Mouse (Mus musculus) Patski (cell line): ENCODE data around the gene Vdac1. TPM values are rescaled to one million over a fixed set of nuclear protein-coding genes. Genes with fewer than 3 reads are reported as not detected.
"Not testable (repeated sequence)": the region's sequence is repeated elsewhere in the genome, so short reads cannot be mapped to it uniquely, and the experiment has no call there.

Experiments
- ATAC-seq: fragments of 100-300 bp; one replicate; pipeline ENCODE4 v1.8.0; 2021
- CTCF ChIA-PET: fragments of 350-600 bp; sonication (Branson Sonifier 250); formaldehyde crosslinking; loops from one replicate; lab custom pipeline; 2022; ENCODE audit warnings: inconsistent platforms; lab: Charles Lee
- POLR2A ChIA-PET: fragments of 350-600 bp; sonication (Branson Sonifier 250); formaldehyde crosslinking; loops from one replicate; lab custom pipeline; 2022; ENCODE audit warnings: antibody characterized with exemption, inconsistent platforms; lab: Charles Lee
- DNase-seq: peaks from one replicate; pipeline ENCODE4 v3.0.0-alpha.2; 2011; ENCODE audit warnings: low read depth, low spot score
- H3K27me3 ChIP-seq: fragments of 371-371 bp; one replicate; pipeline ENCODE4 v1.5.1; 2021
- CTCF ChIP-seq: fragments of 100-300 bp; IDR thresholded peaks from one replicate; pipeline ENCODE4 v1.5.1; 2021
- in situ Hi-C: fragments of 300-500 bp; cut with MboI; formaldehyde crosslinking; loops from 3 replicates; pipeline ENCODE4 v1.11.1; 2018; ENCODE audit warnings: low pct_unique_long_range_greater_than_20kb, mixed read lengths
- polyA plus RNA-seq: library from polyadenylated mRNA; unstranded; gene quantifications from one replicate; pipeline ENCODE4 v1.2.3, GENCODE M21; 2021

Vdac1 gene
- polyA plus RNA-seq, 1 experiment from 2014 or later = 498 TPM

GRCm38 (mm10) chr11:52388150-52388549 lies 27.5 kb downstream of the Vdac1 start:
- ATAC-seq = no peak
- no peak for TF ChIP-seq CTCF
- in situ Hi-C loops = no loop called here
- H3K27me3 ChIP-seq = no peaks in the 10 kb centered on the region
- DNase-seq = no peak
- CTCF ChIA-PET = interaction anchor here (2.9 kb wide), 1 partner anchor 14 kb away, joined by 10 read pairs; no protein-coding TSS in a partner anchor
- POLR2A ChIA-PET = no interaction called here

- POLR2A ChIA-PET, in situ Hi-C loops, CTCF ChIA-PET, H3K27me3 ChIP-seq, DNase-seq, ATAC-seq: not testable (repeated sequence)
Measured at GRCm38 (mm10) chr11:52388979-52389378, 28.3 kb downstream of the Vdac1 start.

- ChIA-PET POLR2A (no interaction called here), CTCF (no interaction called here)
- in situ Hi-C loops = no loop called here
- ATAC-seq (no peak), DNase-seq (no peak)
- TF ChIP-seq CTCF = no peak
- H3K27me3 ChIP-seq = no peaks in the 10 kb centered on the region
Measured at GRCm38 (mm10) chr11:52389933-52390332, 29.3 kb downstream of the Vdac1 start.

- ATAC-seq (no peak), DNase-seq (no peak)
- in situ Hi-C loops = no loop called here
- H3K27me3 ChIP-seq = no peaks in the 10 kb centered on the region
- CTCF ChIA-PET = interaction anchor here (1.4 kb wide), 1 partner anchor 9 kb away, joined by 4 read pairs; no protein-coding TSS in a partner anchor
- POLR2A ChIA-PET = no interaction called here
- TF ChIP-seq CTCF = no peak
Measured at GRCm38 (mm10) chr11:52394494-52394893, 33.8 kb downstream of the Vdac1 start.

GRCm38 (mm10) chr11:52395343-52395742 lies 34.7 kb downstream of the Vdac1 start:
- CTCF ChIA-PET = interaction anchor here (2.4 kb wide), 1 partner anchor 10 kb away, joined by 11 read pairs; no protein-coding TSS in a partner anchor
- DNase-seq (no peak), ATAC-seq (no peak)
- POLR2A ChIA-PET = no interaction called here
- in situ Hi-C loops = no loop called here
- peak; percentile 51 for TF ChIP-seq CTCF
- H3K27me3 ChIP-seq = no peaks in the 10 kb centered on the region

- H3K27me3 ChIP-seq = no peaks in the 10 kb centered on the region
- DNase-seq (peak; percentile 58), ATAC-seq (peak; percentile 82)
- ChIA-PET CTCF (interaction anchor here (1.7 to 2.4 kb wide), 2 partner anchors 11 to 22 kb away, joined by 5 to 11 read pairs; no protein-coding TSS in a partner anchor), POLR2A (no interaction called here)
- TF ChIP-seq CTCF = no peak
- in situ Hi-C loops = no loop called here
Measured at GRCm38 (mm10) chr11:52395940-52396596, 35.4 kb downstream of the Vdac1 start, which contains the start of gene 9530068E07Rik. 9530068E07Rik (plus strand) TSS chr11:52396428.

- H3K27me3 ChIP-seq = no peaks in the 10 kb centered on the region
- no peak for DNase-seq
- in situ Hi-C loops = no loop called here
- TF ChIP-seq CTCF = no peak
- POLR2A ChIA-PET = no interaction called here
- peak; percentile 68 for ATAC-seq
- CTCF ChIA-PET = interaction anchor here (1.7 to 2.4 kb wide), 2 partner anchors 12 to 22 kb away, joined by 5 to 11 read pairs; no protein-coding TSS in a partner anchor
Measured at GRCm38 (mm10) chr11:52396597-52397188, 36.0 kb downstream of the Vdac1 start.

GRCm38 (mm10) chr11:52397385-52397987 lies 36.8 kb downstream of the Vdac1 start:
- CTCF ChIA-PET = interaction anchor here (1.7 to 2.4 kb wide), 2 partner anchors 13 to 23 kb away, joined by 5 to 11 read pairs; no protein-coding TSS in a partner anchor
- POLR2A ChIA-PET = no interaction called here
- no peak for DNase-seq
- H3K27me3 ChIP-seq = no peaks in the 10 kb centered on the region
- in situ Hi-C loops = no loop called here
- TF ChIP-seq CTCF = no peak
- ATAC-seq = no peak

- ChIA-PET POLR2A (no interaction called here), CTCF (no interaction called here)
- in situ Hi-C loops = no loop called here
- DNase-seq (no peak), ATAC-seq (no peak)
- H3K27me3 ChIP-seq = no peaks in the 10 kb centered on the region
- no peak for TF ChIP-seq CTCF
Measured at GRCm38 (mm10) chr11:52401476-52401875, 40.8 kb downstream of the Vdac1 start.

GRCm38 (mm10) chr11:52402566-52402965 lies 41.9 kb downstream of the Vdac1 start:
- H3K27me3 ChIP-seq = no peaks in the 10 kb centered on the region
- in situ Hi-C loops = no loop called here
- no peak for TF ChIP-seq CTCF
- CTCF ChIA-PET = no interaction called here
- DNase-seq = no peak
- no peak for ATAC-seq
- POLR2A ChIA-PET = interaction anchor here (0.9 kb wide), 1 partner anchor 54 kb away, joined by 4 read pairs; no protein-coding TSS in a partner anchor
